Mouse (Mus musculus) intestine, postnatal 0 days (tissue): Measurements from ENCODE around the gene Phc2. TPM values are rescaled to one million over a fixed set of nuclear protein-coding genes. Genes with fewer than 3 reads are reported as not detected.

ENCODE experiments used
- ATAC-seq: fragments of 200-750 bp; cut with Nextera tagmentation; 2 replicates; pipeline ENCODE4 v1.8.0; 2017; ENCODE audit warnings: mild to moderate bottlenecking, moderate TSS enrichment, moderate library complexity
- H3K27ac ChIP-seq: fragments of 300-500 bp; sonication (generic); 2 replicates; pipeline ENCODE4 v1.5.1; 2014; ENCODE audit warnings: mild to moderate bottlenecking, low read depth, low read length, moderate library complexity
- H3K27me3 ChIP-seq: fragments of 300-500 bp; sonication (generic); replicated peaks from 2 replicates; pipeline ENCODE4 v1.6.1; 2014; ENCODE audit warnings: low read length, mixed read lengths; ENCODE audit not compliant: control insufficient read depth, insufficient read depth
- H3K36me3 ChIP-seq: fragments of 300-500 bp; sonication (generic); 2 replicates; pipeline ENCODE4 v1.6.1; 2014; ENCODE audit warnings: mild to moderate bottlenecking, moderate library complexity; ENCODE audit not compliant: control insufficient read depth, insufficient read depth
- H3K4me1 ChIP-seq: fragments of 300-500 bp; sonication (generic); replicated peaks from 2 replicates; pipeline ENCODE4 v1.6.1; 2014; ENCODE audit warnings: antibody characterized with exemption, low read length, mixed read lengths; ENCODE audit not compliant: control insufficient read depth, insufficient read depth
- H3K4me2 ChIP-seq: fragments of 300-500 bp; sonication (generic); replicated peaks from 2 replicates; pipeline ENCODE4 v1.6.1; 2014; ENCODE audit warnings: low read depth, mild to moderate bottlenecking, moderate library complexity
- H3K4me3 ChIP-seq: fragments of 300-500 bp; sonication (generic); 2 replicates; pipeline ENCODE4 v1.5.1; 2014; ENCODE audit warnings: low read depth, low read length
- H3K9ac ChIP-seq: fragments of 300-500 bp; sonication (generic); 2 replicates; pipeline ENCODE4 v1.6.1; 2014; ENCODE audit warnings: mild to moderate bottlenecking, low read depth, low read length
- H3K9me3 ChIP-seq: fragments of 300-500 bp; sonication (generic); 2 replicates; pipeline ENCODE4 v1.6.1; 2016; ENCODE audit warnings: mixed run types; ENCODE audit not compliant: control insufficient read depth
- CTCF ChIP-seq: sonication (generic); IDR thresholded peaks from 2 replicates; pipeline ENCODE4 v1.5.1; 2016; ENCODE audit warnings: low read depth, mild to moderate bottlenecking, control low read depth, antibody characterized with exemption, moderate library complexity
- WGBS: fragments of 180-500 bp; shearing (Covaris S2); extraction: QIAGEN DNeasy Blood & Tissue Kit; methylation state at CpG from one replicate; pipeline ENCODE4 v1.1.7; 2014; 5-methylcytosine and 5-hydroxymethylcytosine counted together
- polyA plus RNA-seq: library from polyadenylated mRNA; unstranded; fragments of >200 nt; fragmentation: Nextera tagmentation; extraction: Ambion mirVana; gene quantifications from 2 replicates; pipeline ENCODE4 v1.2.1, GENCODE M21; 2015

The Phc2 gene
- polyA plus RNA-seq, 1 experiment from 2014 or later = 25.4 TPM

DNA sequence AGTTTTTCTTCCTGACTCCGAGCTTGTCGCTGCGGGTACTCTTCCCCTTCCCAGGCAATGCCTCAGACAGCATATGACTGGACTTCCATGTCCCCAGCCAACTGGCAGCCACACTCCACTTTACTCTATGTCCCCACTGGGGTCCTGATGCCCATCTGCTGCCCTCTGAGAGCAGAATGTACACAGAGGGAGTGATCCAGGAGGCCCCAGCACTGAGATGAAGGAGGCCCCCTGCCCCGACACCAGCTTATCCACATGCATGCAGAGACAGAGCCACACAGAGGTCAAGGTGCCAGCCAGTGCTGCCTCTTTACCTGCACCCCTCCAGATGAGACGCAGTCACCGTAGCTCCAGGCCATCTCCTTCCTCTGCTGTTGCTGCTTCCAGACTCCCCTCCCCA is 55.8 kb downstream of the Phc2 start:
- H3K27ac ChIP-seq = no peak overlapping the region
- no peaks in the 10 kb centered on the region for H3K4me1 ChIP-seq
- no peak overlapping the region for H3K4me3 ChIP-seq
- no peaks in the 10 kb centered on the region for H3K9me3 ChIP-seq
- WGBS = 83% methylated on average over 6 of the region's 6 CpGs
- H3K36me3 ChIP-seq = no peaks in the 10 kb centered on the region; the same call in 1 of the 2 replicates
- TF ChIP-seq CTCF = no peak
- ATAC-seq = no peak
- 0 out of 2 replicates have a peak, but pooled peaks cover 5% of the 10 kb centered on the region for H3K27me3 ChIP-seq
- no peak overlapping the region for H3K4me2 ChIP-seq
- no peak overlapping the region for H3K9ac ChIP-seq

DNA sequence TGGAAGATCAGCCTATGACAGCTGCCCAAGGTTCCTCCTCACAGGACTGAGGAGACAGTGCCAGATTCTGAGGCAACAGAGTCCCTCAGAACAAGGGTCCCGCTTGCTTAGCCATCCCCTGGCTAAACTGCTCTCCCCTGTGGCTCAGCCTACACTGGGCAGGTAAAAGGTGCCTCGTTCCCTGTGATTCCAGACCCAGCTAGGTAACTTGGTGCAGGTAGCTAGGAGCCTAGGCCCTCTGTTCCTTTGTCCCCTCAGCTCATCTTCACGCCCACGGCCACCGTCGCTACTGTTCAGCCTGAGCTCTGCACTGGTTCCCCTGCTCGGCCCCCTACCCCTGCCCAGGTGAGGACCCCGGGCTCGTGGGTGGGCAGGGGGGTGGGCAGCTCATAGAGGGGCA is 56.3 kb downstream of the Phc2 start:
- Histone ChIP-seq H3K36me3 (no peaks in the 10 kb centered on the region; the same call in 1 of the 2 replicates), H3K9ac (no peak overlapping the region), H3K27ac (no peak overlapping the region), H3K27me3 (0 out of 2 replicates have a peak, but pooled peaks cover 5% of the 10 kb centered on the region), H3K4me3 (no peak overlapping the region), H3K4me1 (no peaks in the 10 kb centered on the region), H3K9me3 (no peaks in the 10 kb centered on the region), H3K4me2 (no peak overlapping the region)
- WGBS = 73% methylated on average over 9 of the region's 9 CpGs
- no peak for TF ChIP-seq CTCF
- ATAC-seq = no peak

DNA sequence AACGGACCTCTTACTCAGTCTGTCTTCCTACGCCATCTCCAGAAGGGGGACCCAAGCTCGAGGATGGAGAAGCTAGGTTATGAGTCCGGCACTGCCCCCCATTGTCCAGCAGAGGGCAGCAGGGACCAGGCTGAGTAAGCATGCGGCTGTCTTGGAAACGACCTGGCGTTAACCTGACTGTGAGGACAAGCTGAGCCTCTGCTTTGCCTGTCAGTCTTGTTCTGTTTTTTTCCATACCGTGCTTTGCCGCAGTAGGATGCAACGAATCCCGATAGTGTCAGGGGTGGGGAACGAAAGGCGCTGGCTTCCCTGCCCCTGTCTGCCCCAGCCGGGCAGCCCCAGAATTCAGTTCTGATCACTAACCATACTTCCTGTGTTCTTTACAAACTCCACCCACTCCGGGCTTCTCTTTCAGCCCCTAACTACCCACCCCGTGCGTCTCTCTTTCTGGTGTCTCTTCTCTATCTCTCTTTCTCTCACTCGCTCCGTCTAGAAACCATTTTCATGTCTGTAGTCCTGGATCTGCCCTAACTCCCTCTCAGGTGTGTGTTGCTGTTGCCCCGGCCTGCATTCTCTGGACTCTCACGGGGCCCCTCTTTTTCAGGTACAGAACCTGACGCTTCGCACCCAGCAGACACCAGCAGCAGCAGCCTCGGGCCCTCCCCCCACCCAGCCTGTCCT is 57.1 kb downstream of the Phc2 start:
- 0 out of 2 replicates have a peak, but pooled peaks cover 5% of the 10 kb centered on the region for H3K27me3 ChIP-seq
- 7% methylated on average over 24 of the region's 24 CpGs for WGBS
- no peaks in the 10 kb centered on the region; the same call in 1 of the 2 replicates for H3K36me3 ChIP-seq
- H3K4me3 ChIP-seq = peak overlapping the region; percentile 19
- no peak overlapping the region for H3K9ac ChIP-seq
- peak overlapping the region; percentile 62 for H3K4me2 ChIP-seq
- no peaks in the 10 kb centered on the region for H3K9me3 ChIP-seq
- no peak overlapping the region for H3K27ac ChIP-seq
- H3K4me1 ChIP-seq = no peaks in the 10 kb centered on the region
- TF ChIP-seq CTCF = peak; percentile 100
- ATAC-seq = peak; percentile 69

DNA sequence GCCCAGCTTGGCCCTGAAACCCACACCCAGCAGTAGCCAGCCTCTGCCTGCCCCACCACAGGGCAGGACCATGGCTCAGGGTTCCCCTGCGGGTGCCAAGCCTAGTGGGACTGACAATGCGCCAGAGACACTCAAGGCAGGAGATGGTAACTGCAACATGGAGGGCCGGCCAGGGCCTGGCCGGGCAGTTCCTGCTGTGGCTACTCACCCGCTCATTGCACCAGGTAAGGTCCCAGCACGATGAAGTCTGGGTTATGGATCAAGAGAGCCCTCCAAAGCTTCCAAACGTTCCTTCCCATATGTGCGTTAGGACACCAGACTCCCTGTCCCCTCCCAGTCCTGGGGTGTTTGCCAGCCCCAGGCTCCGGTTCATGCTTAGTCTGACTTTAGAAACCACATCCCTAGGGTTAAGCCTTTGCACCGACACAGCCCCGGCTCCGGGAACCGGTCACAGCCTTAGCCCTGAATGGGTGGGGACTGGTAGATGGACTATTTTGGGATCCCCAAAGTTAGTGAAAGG is 57.7 kb downstream of the Phc2 start:
- 0 out of 2 replicates have a peak, but pooled peaks cover 5% of the 10 kb centered on the region for H3K27me3 ChIP-seq
- H3K9ac ChIP-seq = no peak overlapping the region
- H3K36me3 ChIP-seq = no peaks in the 10 kb centered on the region; the same call in 1 of the 2 replicates
- 62% methylated on average over 13 of the region's 13 CpGs for WGBS
- H3K9me3 ChIP-seq = no peaks in the 10 kb centered on the region
- H3K4me1 ChIP-seq = no peaks in the 10 kb centered on the region
- no peak for ATAC-seq
- no peak for TF ChIP-seq CTCF
- H3K4me3 ChIP-seq = no peak overlapping the region
- peak overlapping the region; percentile 62 for H3K4me2 ChIP-seq
- H3K27ac ChIP-seq = no peak overlapping the region

DNA sequence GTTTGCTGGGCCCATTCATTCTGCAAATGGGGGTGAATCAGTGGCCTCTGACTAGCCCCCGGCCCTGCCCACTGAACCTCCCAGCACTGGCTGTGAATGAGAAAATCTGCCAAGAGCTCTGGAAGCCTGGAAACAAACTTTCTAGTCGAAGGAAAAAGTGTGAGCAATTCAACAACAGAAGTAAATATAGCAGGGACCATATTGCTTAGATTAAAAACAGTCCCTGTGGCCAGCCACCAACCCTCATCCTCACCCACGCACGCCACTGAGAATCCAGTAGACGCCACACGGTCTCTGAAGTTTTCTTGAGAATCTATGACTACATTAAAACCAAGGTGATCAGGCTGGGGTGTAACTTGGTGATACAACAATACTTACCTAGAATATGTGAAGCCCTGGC is 58.4 kb downstream of the Phc2 start:
- Histone ChIP-seq H3K9me3 (no peaks in the 10 kb centered on the region), H3K4me3 (no peak overlapping the region), H3K27ac (no peak overlapping the region), H3K4me1 (no peaks in the 10 kb centered on the region), H3K9ac (no peak overlapping the region), H3K4me2 (no peak overlapping the region), H3K36me3 (peaks cover 4% of the 10 kb centered on the region; the same call in 1 of the 2 replicates), H3K27me3 (0 out of 2 replicates have a peak, but pooled peaks cover 5% of the 10 kb centered on the region)
- no peak for ATAC-seq
- TF ChIP-seq CTCF = no peak
- WGBS = 89% methylated on average over 6 of the region's 6 CpGs

DNA sequence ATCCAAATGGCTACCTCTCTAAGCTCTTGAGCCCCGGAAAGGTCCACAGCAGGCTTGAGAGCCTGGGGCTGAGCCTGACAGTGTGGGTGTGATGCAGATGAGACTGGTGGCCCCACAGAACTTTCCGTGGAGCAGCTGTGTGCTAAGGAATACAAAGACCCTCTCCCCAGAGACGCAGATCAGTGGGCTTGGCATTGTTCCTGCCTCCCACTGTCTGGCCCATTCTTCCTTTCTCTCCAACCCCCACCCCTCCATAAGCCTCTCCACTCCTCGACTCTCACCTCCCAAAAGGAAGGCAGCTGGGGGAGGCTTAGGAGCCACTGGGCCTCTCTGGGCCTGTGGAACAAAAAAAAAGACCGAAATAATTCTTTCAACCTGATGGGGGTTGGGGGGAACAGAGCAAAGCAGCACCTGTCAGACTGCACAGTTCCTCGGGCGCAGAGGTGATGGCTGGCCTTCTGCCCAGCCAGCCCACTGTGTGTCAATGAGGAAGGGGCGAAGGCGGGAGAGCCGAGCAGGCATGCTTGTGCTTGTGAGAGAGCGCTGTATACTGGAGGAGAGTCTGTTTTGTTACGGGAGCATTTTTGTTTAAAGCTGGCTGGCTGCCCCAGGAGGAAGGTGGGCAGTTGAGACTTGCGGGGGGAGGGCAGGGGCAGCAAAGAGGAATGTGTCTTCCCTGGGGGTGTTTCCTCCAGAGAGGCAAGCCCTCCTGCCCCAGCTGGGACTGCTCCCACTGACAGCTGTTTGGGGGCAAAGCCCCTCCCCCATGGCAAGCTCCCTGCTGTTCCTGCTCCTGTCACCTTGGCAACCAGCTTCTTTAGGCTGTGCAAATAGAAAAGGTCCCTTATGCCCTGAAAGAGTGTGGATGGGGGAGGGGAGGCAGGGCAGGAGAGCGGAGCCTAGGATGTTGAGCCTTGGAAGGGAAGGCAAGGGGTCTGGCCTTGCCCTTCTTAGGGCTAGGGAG is 61.0 kb downstream of the Phc2 start:
- Histone ChIP-seq H3K9me3 (no peaks in the 10 kb centered on the region), H3K9ac (no peak overlapping the region), H3K36me3 (0 out of 2 replicates have a peak, but pooled peaks cover 6% of the 10 kb centered on the region), H3K4me1 (no peaks in the 10 kb centered on the region), H3K27me3 (no peaks in the 10 kb centered on the region), H3K27ac (no peak overlapping the region), H3K4me2 (no peak overlapping the region), H3K4me3 (no peak overlapping the region)
- WGBS = 34% methylated on average over 14 of the region's 14 CpGs
- no peak for TF ChIP-seq CTCF
- ATAC-seq = no peak
